Mouse (Mus musculus) left cerebral cortex, postnatal 14 days (tissue): ENCODE measurements around the gene Fam126a. TPM values are rescaled to one million over a fixed set of nuclear protein-coding genes. Genes with fewer than 3 reads are reported as not detected.
A peak's percentile ranks its signal among the peaks of the same experiment; 100 is the strongest.

Experiments used
- DNase-seq, 2 experiments: peaks; one replicate each; pipeline ENCODE4 v3.0.0; 2021 to 2022; ENCODE audit warnings: low spot score in 2 of 2, mixed read lengths in 1 of 2
- intact Hi-C: fragments of 180-260 bp; cut with DNase I; formaldehyde crosslinking; loops from one replicate; pipeline ENCODE4 v1.15.1; 2025
- total RNA-seq, 2 experiments: library from RNA; stranded (reverse); gene quantifications; 2 replicates each; pipeline ENCODE4 v1.2.3; 2021

The Fam126a gene
- total RNA-seq, 2 experiments from 2014 or later, result 22.9 to 24.1 TPM

DNA sequence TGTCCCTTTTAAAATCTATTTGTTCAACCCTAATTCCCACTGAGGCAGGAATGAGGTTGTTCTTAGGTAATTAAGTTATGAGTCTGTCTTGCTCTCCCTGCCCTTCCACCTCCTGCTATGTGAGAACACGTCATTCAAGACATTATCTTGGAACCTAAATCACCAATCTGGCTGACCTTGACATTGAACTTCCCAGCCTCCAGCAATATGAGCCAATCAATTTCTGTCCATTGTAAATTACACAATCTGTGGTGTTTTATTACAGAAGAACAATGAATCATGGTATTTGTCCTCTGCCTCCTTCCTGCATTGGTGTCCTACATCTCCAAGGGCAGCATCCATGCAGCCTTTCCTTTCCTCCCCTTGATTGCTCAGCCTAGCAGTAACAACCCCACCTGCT is 13.9 kb upstream of the Fam126a start:
- intact Hi-C loops, result no loop called here
- no peak for DNase-seq

DNA sequence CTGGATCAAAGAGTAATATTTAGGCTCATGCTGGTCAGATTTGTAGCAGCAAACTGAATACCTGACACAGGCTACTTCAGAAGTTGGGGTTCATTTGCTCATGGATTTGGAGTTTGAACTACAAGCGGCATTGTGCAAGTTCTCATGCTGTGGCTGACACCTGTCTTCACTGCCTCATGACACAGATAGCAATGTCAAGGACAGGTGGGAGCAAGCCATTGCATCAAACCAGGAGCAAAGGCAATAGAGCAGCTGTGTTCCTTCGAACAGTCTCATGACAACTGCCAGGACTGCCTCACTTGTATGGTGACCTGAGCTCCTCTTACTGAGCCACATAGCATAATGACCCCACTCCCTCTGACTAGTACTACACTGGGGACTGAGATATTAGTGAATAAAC is 12.9 kb upstream of the Fam126a start:
- intact Hi-C loops, result no loop called here
- DNase-seq, result no peak

DNA sequence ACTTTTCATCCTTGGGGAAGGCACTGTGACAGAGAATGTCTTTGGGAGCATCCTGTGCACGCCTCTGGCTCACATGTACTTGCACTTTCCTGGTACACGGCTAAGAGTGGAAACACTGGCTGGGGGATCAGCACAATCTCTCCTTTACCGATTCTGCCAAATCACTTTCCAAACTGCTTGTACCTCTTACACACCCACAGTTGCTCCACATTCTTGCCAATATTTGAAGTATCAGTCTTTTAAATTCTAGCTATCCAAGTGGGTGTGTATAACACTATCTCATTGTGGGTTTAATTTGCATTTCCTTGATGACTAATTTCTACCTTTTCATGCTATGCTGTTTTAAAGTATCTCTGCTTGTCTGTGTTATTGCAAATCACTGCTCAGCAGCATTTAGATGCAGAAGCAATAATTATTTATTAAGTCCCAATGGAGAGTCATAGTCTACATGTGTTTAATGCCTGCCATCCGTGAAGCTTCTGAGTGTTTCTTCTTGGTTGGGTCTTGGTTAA is 10.9 kb upstream of the Fam126a start:
- no peak for DNase-seq
- intact Hi-C loops, result no loop called here

DNA sequence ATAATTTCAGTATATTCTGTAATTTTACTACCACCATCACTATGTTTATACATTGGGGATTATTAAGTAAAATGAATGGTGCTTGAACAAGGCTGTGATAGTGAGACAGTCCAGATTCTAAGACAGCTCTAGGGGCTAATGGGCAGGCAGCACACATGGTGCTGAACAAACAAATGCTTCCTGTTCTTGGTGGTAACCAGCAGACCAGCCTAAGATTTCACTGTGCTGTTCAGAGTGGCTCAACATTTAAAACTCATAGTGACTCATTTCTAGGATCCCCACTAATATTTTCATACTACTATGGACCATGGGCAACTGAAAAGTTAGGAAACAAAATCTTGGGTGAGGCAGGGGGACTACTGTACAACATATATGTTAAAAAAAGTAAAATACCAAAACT is 10.1 kb upstream of the Fam126a start:
- intact Hi-C loops, result no loop called here
- DNase-seq, result no peak

DNA sequence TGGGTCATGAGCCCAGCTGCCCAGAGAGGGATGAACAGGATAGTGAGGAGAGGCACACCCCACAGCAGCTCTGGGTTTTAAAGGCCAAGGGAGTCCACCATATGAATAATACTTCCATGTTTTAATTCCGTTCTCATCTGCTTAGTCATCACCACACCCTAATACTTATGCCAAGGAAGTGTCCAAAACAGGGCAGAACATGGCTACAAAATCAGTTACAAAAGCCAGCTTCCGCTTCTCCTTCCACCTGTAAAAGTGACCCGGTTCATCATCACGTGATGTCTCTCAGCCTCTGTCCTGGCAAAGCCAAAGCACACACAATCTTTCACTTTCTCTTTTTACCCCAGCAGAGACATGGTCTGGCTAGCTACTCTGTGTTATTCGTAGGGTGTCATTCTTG is 8.9 kb upstream of the Fam126a start:
- DNase-seq, result no peak
- intact Hi-C loops, result no loop called here

DNA sequence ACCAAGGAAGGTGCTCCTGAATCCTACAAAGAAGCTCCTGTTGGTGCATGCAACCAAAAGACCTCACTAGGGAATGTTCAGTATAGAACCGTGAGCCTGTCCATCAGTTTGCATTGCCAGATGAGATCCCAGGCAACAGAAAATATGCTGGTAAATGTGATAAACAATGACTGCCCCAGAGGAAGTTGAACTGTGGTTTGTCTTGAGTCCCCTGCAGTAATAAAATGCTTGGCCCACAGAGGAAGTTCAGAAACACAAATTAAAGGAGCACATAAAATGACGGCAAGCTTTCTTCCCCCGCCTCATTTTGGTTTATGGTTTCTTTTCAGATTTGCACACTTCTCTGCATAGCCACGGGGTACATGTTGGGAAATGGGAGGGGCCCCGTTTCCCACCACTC is 8.3 kb upstream of the Fam126a start:
- DNase-seq, result no peak
- intact Hi-C loops, result no loop called here

DNA sequence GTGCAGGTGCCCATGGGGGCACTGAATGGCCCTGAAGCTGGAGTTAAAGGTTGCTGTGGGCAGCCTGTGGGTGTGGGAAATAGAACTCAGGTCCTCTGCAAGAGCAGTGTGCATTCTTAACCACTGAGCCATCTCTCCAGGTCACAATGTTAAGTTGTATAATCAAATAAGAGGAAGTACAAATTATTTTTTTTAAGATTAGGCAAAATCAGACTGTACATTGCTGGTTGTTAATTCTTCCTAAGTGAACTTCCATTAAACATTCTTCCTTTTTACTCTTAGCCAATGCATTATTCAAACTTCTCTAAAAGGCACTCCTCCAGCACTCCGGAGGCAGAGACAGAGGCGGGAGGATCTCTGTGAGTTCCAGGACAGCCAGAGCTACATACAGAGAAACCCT is 7.7 kb upstream of the Fam126a start:
- intact Hi-C loops, result no loop called here
- no peak for DNase-seq

DNA sequence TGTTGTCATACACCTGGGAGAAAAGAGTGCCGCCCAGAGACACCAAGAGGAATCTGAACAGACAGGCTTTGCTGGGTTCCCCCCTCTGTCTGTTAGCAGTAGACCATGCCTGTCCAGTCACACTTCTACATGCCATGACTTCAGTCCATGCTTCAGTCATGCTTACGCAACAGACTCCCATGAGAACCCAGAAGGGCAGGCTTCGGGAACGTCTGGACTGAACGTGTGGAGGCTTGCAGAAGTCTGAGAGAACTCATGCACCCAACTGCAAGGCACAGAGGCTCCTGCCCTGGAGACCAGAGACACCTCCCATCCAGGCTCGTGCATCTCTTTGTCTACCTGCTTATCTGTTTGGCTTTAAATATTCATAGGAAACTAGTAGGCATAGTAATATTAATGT is 6.2 kb upstream of the Fam126a start:
- DNase-seq, result no peak
- intact Hi-C loops, result no loop called here

DNA sequence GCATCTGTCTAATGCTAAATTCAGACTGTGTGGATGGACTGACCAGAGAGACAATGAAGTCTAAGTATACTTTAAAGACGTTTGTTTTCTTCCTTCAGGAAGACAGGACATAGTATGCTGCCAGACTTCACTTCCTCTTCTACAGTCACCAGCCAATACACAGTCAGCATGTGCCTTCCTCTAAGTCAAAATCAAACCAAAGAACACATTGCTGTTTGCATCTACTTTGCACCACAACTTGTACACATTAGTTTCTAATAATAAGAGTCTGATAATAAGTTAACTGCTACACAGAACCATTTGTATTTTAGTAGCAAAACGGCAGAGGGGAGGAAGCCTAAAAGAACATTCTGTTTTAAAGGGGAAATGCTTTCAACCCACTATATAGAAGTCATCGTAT is 4.5 kb upstream of the Fam126a start:
- DNase-seq, result no peak
- intact Hi-C loops, result no loop called here

DNA sequence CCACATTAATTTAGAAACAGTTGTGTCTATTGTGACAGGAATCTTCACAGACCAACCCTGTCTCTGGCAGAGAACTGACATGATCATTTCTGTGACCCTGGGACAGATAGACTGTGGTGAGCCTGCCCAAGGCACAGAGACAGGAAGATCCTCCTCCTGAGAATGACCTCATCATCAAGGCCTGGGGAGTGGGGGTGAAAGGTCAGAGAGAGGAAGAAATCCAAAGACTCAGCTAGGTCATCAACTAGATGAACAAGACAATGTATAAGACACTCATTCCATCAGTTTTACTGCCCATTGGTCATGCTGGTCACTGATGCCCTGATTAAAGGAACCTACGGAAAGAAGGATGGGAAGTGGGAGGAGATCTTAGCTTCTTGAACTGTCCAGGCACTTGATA is 3.6 kb upstream of the Fam126a start:
- intact Hi-C loops, result no loop called here

DNA sequence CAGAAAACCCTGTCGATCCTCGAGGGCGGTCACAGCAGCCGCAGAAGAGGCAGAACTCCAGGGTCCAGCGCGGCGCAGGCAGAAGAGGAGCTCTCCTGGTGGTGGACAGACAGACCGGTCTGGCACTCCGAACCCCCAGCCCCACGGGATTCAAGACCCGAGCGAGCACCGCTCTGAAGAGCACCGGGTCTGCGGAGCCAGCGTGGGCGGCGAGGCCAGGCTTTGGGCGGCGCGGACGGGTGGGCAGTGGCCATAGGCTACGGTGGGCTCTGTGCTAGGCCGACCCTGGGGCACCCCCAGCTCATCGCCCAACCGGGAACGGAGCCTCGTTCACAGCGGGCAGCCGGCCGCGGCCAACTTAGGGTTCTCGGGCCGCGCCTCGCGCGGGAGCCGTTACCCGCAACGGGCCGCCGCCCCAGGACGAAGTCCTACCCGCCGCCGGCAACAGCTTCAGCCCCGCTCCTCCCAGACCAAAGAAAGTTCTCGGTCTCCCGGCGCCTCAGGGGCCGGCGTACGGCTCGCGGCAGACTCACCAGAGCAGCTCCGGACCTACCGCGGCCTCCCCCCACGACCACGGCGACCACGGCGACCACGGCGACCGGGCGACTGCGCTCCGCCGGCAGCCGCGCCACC is 428 bp downstream of the Fam126a start:
- intact Hi-C loops, result no loop called here
- DNase-seq, result no peak

More for the DNA sequence above, 3.6 kb upstream of the Fam126a start:
- DNase-seq, result no peak

DNA sequence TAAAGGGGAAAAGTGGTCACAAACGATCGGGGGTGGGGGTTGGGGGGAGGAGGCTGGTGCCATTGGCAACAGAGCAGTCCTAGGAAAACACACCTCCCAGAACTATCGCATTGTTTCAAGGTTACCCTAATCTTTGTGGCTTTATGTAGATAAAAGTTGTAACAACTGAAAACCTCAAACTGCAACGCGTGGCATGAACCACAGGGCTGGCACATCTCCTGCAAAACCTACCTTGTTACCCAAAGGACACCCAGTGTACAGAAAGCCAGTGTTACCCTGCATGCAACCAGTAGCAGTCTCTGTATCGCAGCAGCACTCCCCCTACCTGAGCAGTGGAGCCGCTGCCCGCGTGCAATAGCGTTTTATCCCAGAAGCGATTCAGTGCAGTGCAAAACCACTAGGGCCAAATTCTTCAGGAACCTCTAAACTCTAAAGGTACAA is 1.1 kb downstream of the Fam126a start:
- intact Hi-C loops, result no loop called here
- DNase-seq, result peak; percentile 30 to 33

DNA sequence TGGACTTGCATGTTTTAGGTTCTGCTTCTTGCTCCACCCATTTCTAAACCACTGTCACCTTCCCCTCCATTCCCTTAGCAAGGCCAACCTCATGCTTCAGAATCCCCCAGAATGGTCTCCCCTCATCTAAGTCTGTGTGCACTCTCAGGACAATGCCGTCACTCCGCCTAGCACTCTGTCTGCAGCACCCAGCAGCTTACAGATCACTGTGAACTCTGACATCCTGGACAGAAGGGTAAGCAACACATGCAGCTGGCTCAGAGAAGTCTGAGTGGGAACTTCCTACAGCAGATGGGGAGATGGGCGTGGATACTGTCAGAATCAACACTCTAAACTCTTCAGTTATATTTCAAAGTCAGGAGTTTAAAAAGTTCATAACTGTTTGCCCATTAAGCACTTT is 5.5 kb downstream of the Fam126a start:
- intact Hi-C loops, result no loop called here
- DNase-seq, result no peak

DNA sequence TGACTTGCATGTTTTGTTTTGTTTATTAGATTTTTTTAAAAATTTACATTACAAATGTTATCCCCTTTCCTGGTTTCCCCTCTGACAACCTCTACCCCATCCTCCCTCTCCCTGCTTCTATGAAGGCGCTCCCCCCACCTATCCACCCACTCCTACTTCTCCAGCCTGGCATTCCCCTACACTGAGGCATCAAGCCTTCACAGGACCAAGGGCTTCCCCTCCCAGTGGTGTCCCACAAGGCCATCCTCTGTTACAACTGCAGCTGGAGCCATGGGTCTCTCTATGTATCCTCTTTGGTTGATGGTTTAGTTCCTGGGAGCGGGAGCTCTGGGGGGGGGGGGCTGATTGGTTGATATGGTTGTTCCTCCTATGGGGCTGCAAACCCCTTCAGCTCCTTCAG is 7.3 kb downstream of the Fam126a start:
- no peak for DNase-seq
- intact Hi-C loops, result no loop called here

DNA sequence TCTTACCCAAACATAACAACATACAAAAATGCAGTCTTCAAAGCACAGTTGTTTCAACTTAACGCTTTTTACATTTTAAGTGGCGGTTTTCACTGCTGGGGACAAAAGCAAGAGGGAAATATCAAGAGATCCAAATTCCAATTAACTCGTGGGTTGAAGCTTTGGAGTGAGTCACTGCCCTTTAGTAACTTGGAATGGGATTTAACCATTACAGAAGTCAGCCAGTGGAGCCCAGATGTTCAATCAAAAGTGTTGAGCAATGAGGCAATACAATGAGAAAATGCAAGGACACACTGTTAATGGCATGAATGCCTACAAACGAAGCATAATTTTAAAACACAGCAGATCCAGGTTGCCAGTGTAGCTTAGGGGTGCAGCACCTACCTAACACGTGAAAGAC is 8.8 kb downstream of the Fam126a start:
- no peak for DNase-seq
- intact Hi-C loops, result no loop called here

DNA sequence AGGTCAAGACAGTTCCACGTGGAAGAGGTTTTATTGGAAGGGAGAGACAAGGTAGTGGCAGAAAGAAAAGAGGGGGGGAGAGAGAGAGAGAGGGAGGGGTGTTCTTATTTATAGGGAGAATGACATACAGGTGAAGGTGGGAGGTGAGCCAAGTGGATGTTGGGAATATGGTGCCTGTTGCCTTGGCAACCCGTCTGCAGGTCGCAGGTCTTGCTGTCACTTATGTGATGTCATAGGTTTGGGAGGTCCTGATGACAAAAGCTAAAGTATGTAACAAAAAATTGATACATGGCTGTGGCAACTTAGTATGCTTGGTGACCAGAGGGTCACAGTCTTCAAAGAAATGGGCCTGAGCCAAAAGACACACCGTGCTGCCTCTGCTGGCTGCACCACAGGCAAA is 10.1 kb downstream of the Fam126a start:
- DNase-seq, result no peak
- intact Hi-C loops, result no loop called here

DNA sequence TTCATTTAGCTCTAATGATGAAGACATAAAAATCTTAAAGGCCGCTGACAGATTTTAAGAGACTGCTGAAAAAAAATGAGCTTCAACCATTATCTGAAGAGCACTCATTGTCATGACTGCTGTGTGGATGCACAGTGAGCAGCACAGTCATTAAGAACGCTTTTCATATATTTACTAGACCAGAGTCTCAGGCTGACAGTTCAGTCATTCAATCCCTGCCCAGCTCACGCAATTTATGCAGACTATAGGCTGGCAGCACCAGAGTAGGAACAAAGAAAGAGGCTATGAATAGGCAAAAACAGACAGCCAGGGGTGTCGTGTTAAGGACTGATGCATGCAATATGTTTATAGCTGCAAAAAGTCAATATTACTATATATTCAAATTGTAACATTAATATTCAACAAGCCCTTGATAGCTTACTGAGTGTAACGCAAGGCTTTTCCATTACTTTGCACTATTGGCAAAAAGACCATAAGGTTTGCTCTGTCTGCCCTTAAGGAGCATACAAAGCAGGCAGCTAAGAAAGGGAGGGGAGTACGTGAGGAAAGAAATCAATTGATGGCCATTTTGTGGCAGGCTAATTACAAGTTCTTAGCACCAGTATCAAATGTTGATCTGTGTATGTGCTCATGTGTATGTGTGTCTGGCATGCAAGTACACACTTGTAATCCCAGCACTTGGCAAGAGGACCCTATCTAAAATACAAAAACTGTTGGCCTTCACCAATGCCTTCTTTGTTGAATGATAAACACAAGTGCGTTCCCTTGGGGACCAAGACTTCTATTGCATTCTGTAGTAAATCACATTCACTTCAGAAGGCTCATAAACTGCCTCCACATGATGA is 10.9 kb downstream of the Fam126a start:
- DNase-seq, result no peak
- intact Hi-C loops, result no loop called here

DNA sequence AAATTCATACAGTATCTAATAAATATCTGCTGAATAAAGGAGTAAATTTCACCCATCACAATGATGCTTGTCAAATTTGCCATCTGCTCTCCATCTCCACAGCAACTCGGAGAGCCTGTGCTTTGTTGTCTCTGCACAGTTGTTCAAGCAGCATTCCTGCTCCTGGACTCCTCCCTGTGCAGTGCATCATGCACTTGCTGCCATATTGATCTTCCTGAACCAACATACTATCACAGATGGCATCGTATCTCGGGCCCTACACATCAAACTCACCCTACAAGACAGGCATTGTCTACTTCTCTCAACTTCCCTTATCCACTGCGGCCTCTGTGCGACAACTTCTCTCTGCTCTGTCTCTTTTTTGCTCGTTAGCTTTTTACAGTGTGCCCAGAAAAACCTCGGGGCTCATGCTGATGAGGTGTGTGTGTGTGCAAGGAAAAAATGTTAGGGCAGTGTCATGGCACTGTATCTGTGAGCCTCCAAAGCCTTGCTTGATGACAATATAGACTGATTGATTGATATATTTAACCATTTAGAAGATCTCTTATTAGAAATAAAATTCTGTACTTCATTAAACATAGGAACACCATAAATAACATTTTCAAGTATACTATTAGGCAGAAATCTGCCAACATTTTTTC is 11.7 kb downstream of the Fam126a start:
- DNase-seq, result no peak
- intact Hi-C loops, result no loop called here

DNA sequence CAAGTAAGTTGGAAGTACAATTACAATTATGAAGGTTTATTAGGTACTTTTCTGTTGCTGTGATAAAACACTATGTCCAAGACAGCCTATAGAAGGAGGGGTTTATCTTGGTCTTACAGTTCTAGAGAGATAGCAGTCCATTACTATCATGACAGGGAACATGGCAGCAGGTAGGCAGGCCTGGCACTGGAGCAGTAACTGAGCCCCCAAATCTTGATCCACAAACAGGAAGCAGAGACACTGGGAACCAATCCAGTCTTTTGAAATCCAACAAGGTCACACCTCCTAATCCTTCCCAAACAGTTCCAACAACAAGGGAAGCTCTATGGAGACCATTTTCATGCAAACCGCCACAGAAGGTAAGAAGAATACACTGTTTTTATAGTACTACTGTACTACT is 13.6 kb downstream of the Fam126a start:
- intact Hi-C loops, result no loop called here
- DNase-seq, result no peak

DNA sequence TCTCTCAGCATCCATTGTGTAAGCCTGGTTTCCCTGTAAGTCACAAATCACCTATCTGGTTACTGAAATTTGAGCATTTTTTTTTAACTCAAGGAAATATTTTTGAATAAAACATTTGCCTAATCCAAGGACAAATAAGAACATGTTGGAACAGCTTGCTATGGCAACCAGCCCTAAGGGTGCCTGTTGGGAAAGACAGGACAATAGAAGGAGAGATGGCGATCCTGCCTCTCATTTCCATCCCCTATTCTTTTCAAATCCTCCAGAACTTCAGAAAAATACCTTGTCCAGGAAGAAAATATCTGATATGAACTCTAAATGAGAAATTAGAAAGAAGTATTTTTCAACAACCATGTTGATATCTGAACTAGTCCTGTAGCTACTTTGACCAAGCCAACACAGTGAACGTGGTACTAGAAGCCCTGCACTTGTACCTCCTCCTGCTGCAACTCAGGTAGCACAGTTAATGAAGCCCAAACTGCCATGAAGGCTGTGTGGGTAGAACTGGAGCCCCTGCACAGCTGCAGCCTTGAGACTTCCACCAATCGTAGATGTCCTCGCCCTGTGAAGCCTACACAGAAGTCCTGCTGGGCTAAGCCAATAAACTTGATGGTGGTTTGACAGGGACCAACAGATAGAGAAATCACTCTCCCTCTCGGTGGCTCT is 17.0 kb downstream of the Fam126a start:
- no peak for DNase-seq
- intact Hi-C loops, result no loop called here
